ENCODE assay signal across 40 mouse cellular contexts in genomic region chr11:99581564-99581963, GRCm38 (mm10). TPM values are rescaled to one million over a fixed set of nuclear protein-coding genes. Genes with fewer than 3 reads are reported as not detected.
A peak's percentile ranks its signal among the peaks of the same experiment; 100 is the strongest.
DNase-seq lines count a peak whose midpoint lies in the region; ATAC-seq and TF ChIP-seq lines count a peak whose summit lies in the region.
"Had no signal": no experiment of that assay in that cellular context is flagged by ENCODE, and none has a peak within 500 bp of the region (broad histone marks: within the 10 kb centered on the region; RNA-seq: fewer than 3 reads in every experiment).

No protein-coding gene starts in this region.

- no peak overlapping the region for H3K4me3 ChIP-seq in lung, postnatal 0 days (ENCODE audit: low read depth, low read length)
- H3K4me3 ChIP-seq in midbrain, embryonic 11.5 days (ENCODE audit: low read depth, low read length), result no peak overlapping the region
- H3K4me3 ChIP-seq: embryonic facial prominence, embryonic 12.5 days; heart, embryonic 10.5 days; hindbrain, embryonic 13.5 days; lung, embryonic 15.5 days; megakaryocyte, embryonic 14.5 days; midbrain, embryonic 13.5 days; neural tube, embryonic 15.5 days; stomach, embryonic 15.5 days had no signal

- 55% methylated on average over 6 of the region's 6 CpGs for WGBS in lung, postnatal 0 days
- WGBS in midbrain, embryonic 11.5 days, result 88% methylated on average over 6 of the region's 6 CpGs

- 0 out of 2 replicates have a peak, but pooled peaks have one; percentile 48 for TF ChIP-seq EP300 in lung, postnatal 0 days (IDR thresholded peaks at IDR 0.05)

- H3K4me1 ChIP-seq in lung, postnatal 0 days (ENCODE audit: insufficient read depth, low read depth, low read length), result no peaks in the 10 kb centered on the region
- H3K4me1 ChIP-seq in midbrain, embryonic 11.5 days (ENCODE audit: control insufficient read depth, insufficient read depth, low read length), result no peaks in the 10 kb centered on the region
- H3K4me1 ChIP-seq: embryonic facial prominence, embryonic 12.5 days; heart, embryonic 10.5 days; hindbrain, embryonic 13.5 days; lung, embryonic 15.5 days; megakaryocyte, embryonic 14.5 days; midbrain, embryonic 13.5 days; neural tube, embryonic 15.5 days; stomach, embryonic 15.5 days had no signal

- H3K4me2 ChIP-seq in lung, postnatal 0 days (replicated peaks; ENCODE audit: low read depth, low read length), result no peak overlapping the region
- H3K4me2 ChIP-seq in midbrain, embryonic 11.5 days, result no peak overlapping the region
- H3K4me2 ChIP-seq: embryonic facial prominence, embryonic 12.5 days; hindbrain, embryonic 13.5 days; lung, embryonic 15.5 days; midbrain, embryonic 13.5 days; neural tube, embryonic 15.5 days; stomach, embryonic 15.5 days had no signal

- CTCF ChIA-PET in Patski (lab: Charles Lee), result interaction anchor here (1.1 to 2.3 kb wide), 2 partner anchors 8 to 32 kb away, joined by 3 to 6 read pairs; no protein-coding TSS in a partner anchor

- DNase-seq in lung, postnatal 0 days (ENCODE audit: low spot score), result peak; percentile 65
- DNase-seq in lung, postnatal 10 days, result no peak
- DNase-seq in 416B (ENCODE audit: low read depth) (peak; percentile 2), Patski (ENCODE audit: low read depth, low spot score) (no peak)
- DNase-seq in telencephalon, adult 2 months (ENCODE audit: low read depth, low spot score), result peak; percentile 58
- DNase-seq in midbrain, embryonic 11.5 days (ENCODE audit: low spot score, missing footprints), result no peak
- DNase-seq: adrenal gland, adult 2 months; adrenal gland, postnatal 36 days; cerebellum, adult 9-10 months; embryo, embryonic 11 days; gastrocnemius, postnatal 10 days; heart, postnatal 36 days; kidney, adult 9 months; kidney, postnatal 14 days; layer of hippocampus, adult 9-11 months; liver; retina, postnatal 1 day; right cerebral cortex, postnatal 14 days; thymus, postnatal 14 days had no signal

- in situ Hi-C loops in Patski (cut with MboI; ENCODE audit: low pct_unique_long_range_greater_than_20kb), result loop anchor here (10.0 kb wide), 1 partner anchor 183 kb away; no protein-coding TSS in a partner anchor

- TF ChIP-seq CTCF in lung, postnatal 0 days (IDR thresholded peaks at IDR 0.05), result no peak
- TF ChIP-seq CTCF in Patski (IDR thresholded peaks at IDR 0.05), result no peak

- POLR2A ChIA-PET in Patski (lab: Charles Lee), result no interaction called here

- no peak overlapping the region for H3K9ac ChIP-seq in lung, postnatal 0 days (replicated peaks; ENCODE audit: low read depth)
- no peak overlapping the region for H3K9ac ChIP-seq in midbrain, embryonic 11.5 days (ENCODE audit: low read length)
- H3K9ac ChIP-seq: embryonic facial prominence, embryonic 12.5 days; hindbrain, embryonic 13.5 days; liver, embryonic 14.5 days; lung, embryonic 15.5 days; midbrain, embryonic 13.5 days; neural tube, embryonic 15.5 days; stomach, embryonic 15.5 days had no signal

- peak; percentile 58; the same call in 1 of the 2 replicates for ATAC-seq in lung, postnatal 0 days
- ATAC-seq in Patski, result peak; percentile 74
- ATAC-seq in midbrain, embryonic 11.5 days (ENCODE audit: low FRiP score), result no peak
- no peak for ATAC-seq in megakaryocyte, adult 5-6 weeks (ENCODE audit: poor library complexity, severe bottlenecking)
- ATAC-seq: activated CD4-positive, CD25-positive, alpha-beta regulatory T cell, adult 4 months; forebrain, embryonic 16.5 days; intestine, postnatal 0 days; midbrain, embryonic 13.5 days had no signal

- H3K9me3 ChIP-seq in lung, postnatal 0 days (ENCODE audit: low read length), result no peaks in the 10 kb centered on the region
- no peaks in the 10 kb centered on the region for H3K9me3 ChIP-seq in midbrain, embryonic 11.5 days (ENCODE audit: control insufficient read depth, low read length)
- H3K9me3 ChIP-seq: embryonic facial prominence, embryonic 12.5 days; heart, embryonic 10.5 days; hindbrain, embryonic 13.5 days; lung, embryonic 15.5 days; megakaryocyte, embryonic 14.5 days; midbrain, embryonic 13.5 days; neural tube, embryonic 15.5 days; stomach, embryonic 15.5 days had no signal

- H3K36me3 ChIP-seq in lung, postnatal 0 days (ENCODE audit: insufficient read depth, low read length), result no peaks in the 10 kb centered on the region
- H3K36me3 ChIP-seq in midbrain, embryonic 11.5 days (ENCODE audit: control insufficient read depth, insufficient read depth, low read length), result no peaks in the 10 kb centered on the region
- H3K36me3 ChIP-seq: embryonic facial prominence, embryonic 12.5 days; heart, embryonic 10.5 days; hindbrain, embryonic 13.5 days; lung, embryonic 15.5 days; midbrain, embryonic 13.5 days; neural tube, embryonic 15.5 days; stomach, embryonic 15.5 days had no signal

- H3K27ac ChIP-seq in lung, postnatal 0 days (ENCODE audit: low read length), result no peak overlapping the region
- H3K27ac ChIP-seq in midbrain, embryonic 11.5 days (ENCODE audit: low read depth, low read length), result no peak overlapping the region
- H3K27ac ChIP-seq: embryonic facial prominence, embryonic 12.5 days; heart, embryonic 10.5 days; hindbrain, embryonic 13.5 days; liver, embryonic 14.5 days; lung, embryonic 15.5 days; midbrain, embryonic 13.5 days; neural tube, embryonic 15.5 days; stomach, embryonic 15.5 days had no signal

- H3K27me3 ChIP-seq in lung, postnatal 0 days (replicated peaks; ENCODE audit: insufficient read depth, low read length), result no peaks in the 10 kb centered on the region
- no peaks in the 10 kb centered on the region for H3K27me3 ChIP-seq in Patski
- no peaks in the 10 kb centered on the region for H3K27me3 ChIP-seq in midbrain, embryonic 11.5 days (ENCODE audit: control insufficient read depth, insufficient read depth, low read length)
- H3K27me3 ChIP-seq: embryonic facial prominence, embryonic 12.5 days; hindbrain, embryonic 13.5 days; lung, embryonic 15.5 days; megakaryocyte, embryonic 14.5 days; midbrain, embryonic 13.5 days; neural tube, embryonic 15.5 days; stomach, embryonic 15.5 days had no signal

RNA-seq across cellular contexts. Expression of gene Krtap1-5, which starts 0.7 kb away (rescaled TPM):
- polyA plus RNA-seq in lung, postnatal 0 days (2015; fragmentation: Nextera tagmentation; extraction: Ambion mirVana), result 0.26 TPM in 1 of 2 replicates, not detected in the other
- not detected for polyA plus RNA-seq in Patski (2021)
- polyA plus RNA-seq in midbrain, embryonic 11.5 days (2014; fragmentation: Nextera tagmentation; extraction: Ambion mirVana), result not detected in 2 replicates
- not detected in 2 replicates for total RNA-seq in megakaryocyte, adult 5-6 weeks (2015)
- not detected in 2 replicates for total RNA-seq in megakaryocyte, adult 5-6 weeks (2017)
- total RNA-seq: adrenal gland, adult 2 months; adrenal gland, postnatal 36 days; gastrocnemius, postnatal 10 days; heart, postnatal 36 days; left cerebral cortex, postnatal 10 days; MEL; monocyte, adult 5-6 weeks had no signal
- polyA plus RNA-seq: activated CD4-positive, CD25-positive, alpha-beta regulatory T cell, adult 4 months; adrenal gland, adult 2 months; embryonic facial prominence, embryonic 12.5 days; forebrain, embryonic 11.5 days; forebrain, embryonic 16.5 days; gonadal fat pad, adult 2 months; heart, embryonic 10.5 days; heart, embryonic 16.5 days; hindbrain, embryonic 13.5 days; intestine, postnatal 0 days; limb, embryonic 11.5 days; liver, embryonic 14.5 days; lung, embryonic 15.5 days; midbrain, embryonic 13.5 days; neural tube, embryonic 15.5 days; stomach, embryonic 15.5 days had no signal

RNA-seq across cellular contexts. Expression of gene Krtap1-4, which starts 1.9 kb away (rescaled TPM):
- not detected in 2 replicates for polyA plus RNA-seq in lung, postnatal 0 days (2015; fragmentation: Nextera tagmentation; extraction: Ambion mirVana)
- polyA plus RNA-seq in Patski (2021), result not detected
- polyA plus RNA-seq in midbrain, embryonic 11.5 days (2014; fragmentation: Nextera tagmentation; extraction: Ambion mirVana), result not detected in 2 replicates
- total RNA-seq in megakaryocyte, adult 5-6 weeks (2015), result not detected in 2 replicates
- total RNA-seq in megakaryocyte, adult 5-6 weeks (2017), result not detected in 2 replicates
- total RNA-seq: adrenal gland, adult 2 months; adrenal gland, postnatal 36 days; gastrocnemius, postnatal 10 days; heart, postnatal 36 days; left cerebral cortex, postnatal 10 days; MEL; monocyte, adult 5-6 weeks had no signal
- polyA plus RNA-seq: activated CD4-positive, CD25-positive, alpha-beta regulatory T cell, adult 4 months; adrenal gland, adult 2 months; embryonic facial prominence, embryonic 12.5 days; forebrain, embryonic 11.5 days; forebrain, embryonic 16.5 days; gonadal fat pad, adult 2 months; heart, embryonic 10.5 days; heart, embryonic 16.5 days; hindbrain, embryonic 13.5 days; intestine, postnatal 0 days; limb, embryonic 11.5 days; liver, embryonic 14.5 days; lung, embryonic 15.5 days; midbrain, embryonic 13.5 days; neural tube, embryonic 15.5 days; stomach, embryonic 15.5 days; urinary bladder, adult 2 months had no signal

RNA-seq across cellular contexts. Expression of gene Krtap1-3, which starts 9.6 kb away (rescaled TPM):
- not detected in 2 replicates for polyA plus RNA-seq in lung, postnatal 0 days (2015; fragmentation: Nextera tagmentation; extraction: Ambion mirVana)
- not detected for polyA plus RNA-seq in Patski (2021)
- not detected in 2 replicates for polyA plus RNA-seq in midbrain, embryonic 11.5 days (2014; fragmentation: Nextera tagmentation; extraction: Ambion mirVana)
- not detected in 2 replicates for total RNA-seq in megakaryocyte, adult 5-6 weeks (2015)
- not detected in 2 replicates for total RNA-seq in megakaryocyte, adult 5-6 weeks (2017)
- total RNA-seq: adrenal gland, adult 2 months; adrenal gland, postnatal 36 days; gastrocnemius, postnatal 10 days; heart, postnatal 36 days; left cerebral cortex, postnatal 10 days; MEL; monocyte, adult 5-6 weeks had no signal
- polyA plus RNA-seq: activated CD4-positive, CD25-positive, alpha-beta regulatory T cell, adult 4 months; adrenal gland, adult 2 months; embryonic facial prominence, embryonic 12.5 days; forebrain, embryonic 11.5 days; forebrain, embryonic 16.5 days; gonadal fat pad, adult 2 months; heart, embryonic 10.5 days; heart, embryonic 16.5 days; hindbrain, embryonic 13.5 days; intestine, postnatal 0 days; limb, embryonic 11.5 days; liver, embryonic 14.5 days; lung, embryonic 15.5 days; midbrain, embryonic 13.5 days; neural tube, embryonic 15.5 days; stomach, embryonic 15.5 days; urinary bladder, adult 2 months had no signal

RNA-seq across cellular contexts. Expression of gene Krtap3-1, which starts 15.1 kb away (rescaled TPM):
- not detected in 2 replicates for polyA plus RNA-seq in lung, postnatal 0 days (2015; fragmentation: Nextera tagmentation; extraction: Ambion mirVana)
- not detected for polyA plus RNA-seq in Patski (2021)
- not detected in 2 replicates for polyA plus RNA-seq in midbrain, embryonic 11.5 days (2014; fragmentation: Nextera tagmentation; extraction: Ambion mirVana)
- not detected in 2 replicates for total RNA-seq in megakaryocyte, adult 5-6 weeks (2015)
- not detected in 2 replicates for total RNA-seq in megakaryocyte, adult 5-6 weeks (2017)
- total RNA-seq: adrenal gland, adult 2 months; adrenal gland, postnatal 36 days; gastrocnemius, postnatal 10 days; heart, postnatal 36 days; left cerebral cortex, postnatal 10 days; MEL; monocyte, adult 5-6 weeks had no signal
- polyA plus RNA-seq: activated CD4-positive, CD25-positive, alpha-beta regulatory T cell, adult 4 months; adrenal gland, adult 2 months; embryonic facial prominence, embryonic 12.5 days; forebrain, embryonic 11.5 days; forebrain, embryonic 16.5 days; gonadal fat pad, adult 2 months; heart, embryonic 10.5 days; heart, embryonic 16.5 days; hindbrain, embryonic 13.5 days; limb, embryonic 11.5 days; liver, embryonic 14.5 days; lung, embryonic 15.5 days; midbrain, embryonic 13.5 days; neural tube, embryonic 15.5 days; stomach, embryonic 15.5 days; urinary bladder, adult 2 months had no signal

RNA-seq across cellular contexts. Expression of gene Krtap9-3, which starts 16.3 kb away (rescaled TPM):
- polyA plus RNA-seq in lung, postnatal 0 days (2015; fragmentation: Nextera tagmentation; extraction: Ambion mirVana), result not detected in 2 replicates
- polyA plus RNA-seq in Patski (2021), result not detected
- polyA plus RNA-seq in midbrain, embryonic 11.5 days (2014; fragmentation: Nextera tagmentation; extraction: Ambion mirVana), result not detected in 2 replicates
- total RNA-seq in megakaryocyte, adult 5-6 weeks (2015), result not detected in 2 replicates
- not detected in 2 replicates for total RNA-seq in megakaryocyte, adult 5-6 weeks (2017)
- total RNA-seq: adrenal gland, adult 2 months; adrenal gland, postnatal 36 days; gastrocnemius, postnatal 10 days; heart, postnatal 36 days; left cerebral cortex, postnatal 10 days; MEL; monocyte, adult 5-6 weeks had no signal
- polyA plus RNA-seq: activated CD4-positive, CD25-positive, alpha-beta regulatory T cell, adult 4 months; adrenal gland, adult 2 months; embryonic facial prominence, embryonic 12.5 days; forebrain, embryonic 11.5 days; forebrain, embryonic 16.5 days; gonadal fat pad, adult 2 months; heart, embryonic 10.5 days; heart, embryonic 16.5 days; hindbrain, embryonic 13.5 days; intestine, postnatal 0 days; limb, embryonic 11.5 days; liver, embryonic 14.5 days; lung, embryonic 15.5 days; midbrain, embryonic 13.5 days; neural tube, embryonic 15.5 days; stomach, embryonic 15.5 days; urinary bladder, adult 2 months had no signal

Comparison
In these comparisons a context has a peak if more than half of its experiments do, and no peak if none do; other contexts are left out.
1. DNase-seq: peak in lung, postnatal 0 days (single experiment), 416B (single experiment) and telencephalon, adult 2 months (single experiment); none in lung, postnatal 10 days (single experiment), Patski (single experiment) and midbrain, embryonic 11.5 days (single experiment).
2. ATAC-seq: peak in lung, postnatal 0 days (single experiment) and Patski (single experiment); none in midbrain, embryonic 11.5 days (single experiment) and megakaryocyte, adult 5-6 weeks (single experiment).